In the genomic region with DNA sequence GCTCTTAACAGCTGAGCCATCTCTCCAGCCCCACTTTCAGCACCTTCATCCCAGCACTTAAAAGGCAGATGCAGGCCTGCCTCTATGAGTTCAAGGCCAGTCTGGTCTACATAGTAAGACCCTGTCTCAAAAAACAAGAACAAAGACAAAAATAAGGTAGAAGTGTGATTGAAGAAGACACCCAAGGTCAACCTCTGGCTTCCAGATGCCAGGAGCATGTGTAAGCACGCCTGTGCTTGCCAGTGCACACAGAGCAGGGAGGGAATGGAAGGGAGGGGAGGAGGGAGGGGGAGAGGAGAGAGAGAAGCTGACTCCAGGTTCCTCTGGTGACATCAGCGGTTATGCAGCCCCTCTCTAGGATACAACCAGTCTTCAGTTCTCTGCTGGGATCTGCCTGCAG, we compare ENCODE assay signal across 18 mouse cellular contexts.
"Had no signal": no experiment of that assay in that cellular context is flagged by ENCODE, and none has a peak within 500 bp of the region (broad histone marks: within the 10 kb centered on the region; RNA-seq: fewer than 3 reads in every experiment).

No protein-coding gene starts in this region.

- H3K9me3 ChIP-seq: kidney, embryonic 15.5 days; liver, embryonic 13.5 days; midbrain, embryonic 12.5 days; neural tube, embryonic 13.5 days; stomach, embryonic 15.5 days had no signal

- H3K36me3 ChIP-seq: kidney, embryonic 15.5 days; liver, embryonic 13.5 days; midbrain, embryonic 12.5 days; neural tube, embryonic 13.5 days; stomach, embryonic 15.5 days had no signal

- H3K9ac ChIP-seq: kidney, embryonic 15.5 days; liver, embryonic 13.5 days; midbrain, embryonic 12.5 days; neural tube, embryonic 13.5 days; stomach, embryonic 15.5 days had no signal

- H3K4me3 ChIP-seq: kidney, embryonic 15.5 days; left cerebral cortex, adult 2 months; liver, embryonic 13.5 days; midbrain, embryonic 12.5 days; myocyte; neural tube, embryonic 13.5 days; stomach, embryonic 15.5 days had no signal

- H3K27ac ChIP-seq: kidney, embryonic 15.5 days; left cerebral cortex, adult 2 months; liver, embryonic 13.5 days; midbrain, embryonic 12.5 days; neural tube, embryonic 13.5 days; stomach, embryonic 15.5 days had no signal

- ATAC-seq: midbrain, embryonic 16.5 days had no signal

- DNase-seq: kidney, postnatal 10 days; kidney, postnatal 36 days; layer of hippocampus, postnatal 36 days; liver, embryonic 13.5 days; lung, adult 2 months; lung, postnatal 14 days; lung, postnatal 4 days; retina, postnatal 1 day; right cerebral cortex, postnatal 25 days; spleen, adult 18-20 months; thymus, postnatal 36 days had no signal

- H3K4me2 ChIP-seq: kidney, embryonic 15.5 days; liver, embryonic 13.5 days; midbrain, embryonic 12.5 days; neural tube, embryonic 13.5 days; stomach, embryonic 15.5 days had no signal
